Mouse (Mus musculus): ENCODE measurements around the gene Hmga1b. TPM values are rescaled to one million over a fixed set of nuclear protein-coding genes. Genes with fewer than 3 reads are reported as not detected.

Gene Hmga1b
- 10 to 100 TPM; 40.0 to 43.8 TPM for total RNA-seq (2023)

GRCm38 (mm10) chr11:120762672-120763041 lies at the start of gene Hmga1b:
TSS of gene Hmga1b (plus strand) at chr11:120762794.

GRCm38 (mm10) chr11:120713580-120714518 lies 48.7 kb upstream of the Hmga1b start, which contains the start of the genes Cenpx and Lrrc45:
TSS of gene Cenpx (minus strand) at chr11:120713738.
TSS of gene Lrrc45 (plus strand) at chr11:120713925.

GRCm38 (mm10) chr11:120721124-120722066 lies 41.2 kb upstream of the Hmga1b start, which contains the start of gene Rac3:
TSS of gene Rac3 (plus strand) at chr11:120721470.

GRCm38 (mm10) chr11:120727169-120727527 lies 35.4 kb upstream of the Hmga1b start, which contains the start of gene Dcxr:
TSS of gene Dcxr (minus strand) at chr11:120727281.

GRCm38 (mm10) chr11:120731858-120732680 lies 30.5 kb upstream of the Hmga1b start, which contains the start of gene Cbr2:
TSS of gene Cbr2 (minus strand) at chr11:120732114.

GRCm38 (mm10) chr11:120784064-120784791 lies 21.6 kb downstream of the Hmga1b start, which contains the start of the genes Rfng and Gps1:
TSS of gene Rfng (minus strand) at chr11:120784207.
TSS of gene Gps1 (plus strand) at chr11:120784272.

DNA sequence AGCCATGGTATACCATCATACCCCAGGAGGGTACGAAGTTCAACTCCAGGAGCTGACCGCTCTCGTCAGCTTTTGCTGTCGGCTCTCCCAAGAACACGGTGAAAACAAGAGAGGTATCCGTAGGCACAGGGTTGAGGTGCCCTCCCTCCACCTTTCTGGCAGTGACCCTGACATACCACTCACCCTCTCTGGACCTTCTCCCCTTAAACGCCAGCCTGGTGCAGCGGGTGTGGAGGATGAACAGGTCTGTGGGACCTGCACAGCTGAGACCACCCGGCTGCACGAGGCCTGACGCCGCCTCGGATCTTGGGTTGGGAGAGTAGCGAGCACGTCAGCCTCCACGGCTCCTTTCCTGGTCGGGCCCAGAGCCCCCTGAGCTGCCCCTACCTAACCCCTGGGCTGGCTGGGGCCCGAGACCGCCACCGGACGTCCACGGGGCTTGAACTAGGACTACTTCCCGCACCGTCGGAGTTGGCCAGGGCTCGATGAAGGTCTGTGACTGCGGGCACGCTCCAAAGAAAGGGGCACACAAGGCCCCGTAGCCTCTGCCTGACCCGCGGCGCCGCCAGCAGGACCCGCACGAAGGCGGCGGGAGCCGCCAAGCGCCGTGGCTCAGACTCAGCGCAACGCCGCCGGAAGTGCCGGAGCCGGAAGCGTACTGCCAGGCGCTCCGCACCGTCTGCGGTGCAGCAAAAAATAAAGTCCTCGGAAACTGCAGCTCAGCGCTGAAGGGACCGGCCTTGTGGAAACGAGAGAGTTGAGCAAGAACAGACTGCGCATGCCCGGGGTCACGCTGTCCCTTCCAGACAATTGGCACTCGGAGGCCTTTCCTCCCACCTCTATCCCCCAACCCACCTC lies 33.4 kb downstream of the Hmga1b start, which contains the start of gene Dus1l:
Gene Dus1l (minus strand): TSS at position 648 of the 858 bp plus-strand sequence.

Other genes with a start within 250 kb of the Hmga1b start
- not detected for gene Gcgr, start 232.1 kb upstream of the Hmga1b start, total RNA-seq (2023)
- 10 to 100 TPM; 34.2 to 37.3 TPM for gene Mcrip1, start 213.1 kb upstream of the Hmga1b start, total RNA-seq (2023)
- gene Ppp1r27, start 211.7 kb upstream of the Hmga1b start, total RNA-seq (2023): under 1 TPM in 1 of 2 experiments, not detected in 1; 0.75 TPM
- 100 to 1,000 TPM; 266 to 274 TPM for gene P4hb, start 189.5 kb upstream of the Hmga1b start, total RNA-seq (2023)
- gene Arhgdia, start 181.2 kb upstream of the Hmga1b start, total RNA-seq (2023): 100 to 1,000 TPM; 361 to 393 TPM
- gene Alyref, start 164.4 kb upstream of the Hmga1b start, total RNA-seq (2023): 100 to 1,000 TPM; 143 to 147 TPM
- gene Anapc11, start 164.4 kb upstream of the Hmga1b start, total RNA-seq (2023): 10 to 100 TPM; 49.3 to 52.8 TPM
- gene Npb, start 154.3 kb upstream of the Hmga1b start, total RNA-seq (2023): 1 to 10 TPM; 1.2 to 1.5 TPM
- gene Pcyt2, start 144.9 kb upstream of the Hmga1b start, total RNA-seq (2023): 10 to 100 TPM; 37.2 to 38.3 TPM
- gene Sirt7, start 137.6 kb upstream of the Hmga1b start, total RNA-seq (2023): 100 to 1,000 TPM; 119 to 120 TPM
- 100 to 1,000 TPM; 107 to 135 TPM for gene Mafg, start 129.2 kb upstream of the Hmga1b start, total RNA-seq (2023)
- gene Pycr1, start 119.0 kb upstream of the Hmga1b start, total RNA-seq (2023): 1 to 10 TPM; 1.1 to 1.2 TPM
- gene Myadml2, start 114.6 kb upstream of the Hmga1b start, total RNA-seq (2023): not detected
- under 1 TPM in 1 of 2 experiments, not detected in 1; 0.39 TPM for gene Notum, start 101.6 kb upstream of the Hmga1b start, total RNA-seq (2023)
- gene Aspscr1, start 89.8 kb upstream of the Hmga1b start, total RNA-seq (2023): 10 to 100 TPM; 85.4 to 88.2 TPM
- 10 to 100 TPM; 33.5 to 39.0 TPM for gene Cenpx, start 49.1 kb upstream of the Hmga1b start, total RNA-seq (2023)
- gene Lrrc45, start 48.9 kb upstream of the Hmga1b start, total RNA-seq (2023): 10 to 100 TPM; 12.8 to 17.1 TPM
- gene Rac3, start 41.3 kb upstream of the Hmga1b start, total RNA-seq (2023): under 1 TPM in 1 of 2 experiments, not detected in 1; 0.33 TPM
- gene Dcxr, start 35.5 kb upstream of the Hmga1b start, total RNA-seq (2023): 1 to 10 TPM; 8.3 to 8.5 TPM
- gene Cbr2, start 30.7 kb upstream of the Hmga1b start, total RNA-seq (2023): 1 to 10 TPM; 7.3 to 9.0 TPM
- 10 to 100 TPM; 14.0 to 15.3 TPM for gene Rfng, start 21.4 kb downstream of the Hmga1b start, total RNA-seq (2023)
- gene Gps1, start 21.5 kb downstream of the Hmga1b start, total RNA-seq (2023): 10 to 100 TPM; 38.0 to 39.9 TPM
- gene Dus1l, start 33.6 kb downstream of the Hmga1b start, total RNA-seq (2023): 10 to 100 TPM; 31.0 to 32.0 TPM
- gene Fasn, start 61.8 kb downstream of the Hmga1b start, total RNA-seq (2023): 10 to 100 TPM; 28.3 to 29.7 TPM
- 1 to 10 TPM; 4.2 to 4.5 TPM for gene Ccdc57, start 170.1 kb downstream of the Hmga1b start, total RNA-seq (2023)
- 100 to 1,000 TPM; 484 to 693 TPM for gene Slc16a3, start 185.7 kb downstream of the Hmga1b start, total RNA-seq (2023)
- gene Csnk1d, start 228.5 kb downstream of the Hmga1b start, total RNA-seq (2023): 10 to 100 TPM; 84.9 to 91.3 TPM